Mouse (Mus musculus) heart, embryonic 11.5 days (tissue): ENCODE data around the gene Galnt18. TPM values are rescaled to one million over a fixed set of nuclear protein-coding genes. Genes with fewer than 3 reads are reported as not detected.

Source experiments
- ATAC-seq: fragments of 200-750 bp; cut with Nextera tagmentation; replicated peaks from 2 replicates; pipeline ENCODE4 v1.8.0; 2017; ENCODE audit warnings: moderate library complexity; ENCODE audit not compliant: insufficient number of reproducible peaks, low FRiP score, low TSS enrichment
- H3K27ac ChIP-seq: fragments of 300-500 bp; sonication (generic); 2 replicates; pipeline ENCODE4 v1.5.1; 2014; ENCODE audit warnings: mild to moderate bottlenecking, low read depth, low read length
- H3K27me3 ChIP-seq: fragments of 300-500 bp; sonication (generic); 2 replicates; pipeline ENCODE4 v1.6.1; 2014; ENCODE audit warnings: mild to moderate bottlenecking, low read length, mixed read lengths; ENCODE audit not compliant: control insufficient read depth, insufficient read depth
- H3K36me3 ChIP-seq: fragments of 300-500 bp; sonication (generic); 2 replicates; pipeline ENCODE4 v1.6.1; 2014; ENCODE audit warnings: mild to moderate bottlenecking, low read length, moderate library complexity, mixed read lengths; ENCODE audit not compliant: control insufficient read depth, insufficient read depth
- H3K4me1 ChIP-seq: fragments of 300-500 bp; sonication (generic); 2 replicates; pipeline ENCODE4 v1.6.1; 2014; ENCODE audit warnings: low read length; ENCODE audit not compliant: control insufficient read depth, insufficient read depth
- H3K4me2 ChIP-seq: fragments of 300-500 bp; sonication (generic); 2 replicates; pipeline ENCODE4 v1.6.1; 2014; ENCODE audit warnings: mild to moderate bottlenecking, moderate library complexity
- H3K4me3 ChIP-seq: fragments of 300-500 bp; sonication (generic); 2 replicates; pipeline ENCODE4 v1.5.1; 2014; ENCODE audit warnings: low read depth, low read length
- H3K9ac ChIP-seq: fragments of 300-500 bp; sonication (generic); 2 replicates; pipeline ENCODE4 v1.6.1; 2014; ENCODE audit warnings: mild to moderate bottlenecking, low read depth, low read length, moderate library complexity
- H3K9me3 ChIP-seq: fragments of 300-500 bp; sonication (generic); replicated peaks from 2 replicates; pipeline ENCODE4 v1.6.1; 2016; ENCODE audit warnings: low read length; ENCODE audit not compliant: control insufficient read depth
- WGBS: fragments of 180-500 bp; shearing (Covaris S2); extraction: QIAGEN DNeasy Blood & Tissue Kit; methylation state at CpG from one replicate; pipeline ENCODE4 v1.1.7; 2014; ENCODE audit not compliant: insufficient replicate concordance; 5-methylcytosine and 5-hydroxymethylcytosine counted together
- polyA plus RNA-seq: library from polyadenylated mRNA; unstranded; fragments of >200 nt; fragmentation: Nextera tagmentation; extraction: Ambion mirVana; gene quantifications from 2 replicates; pipeline ENCODE4 v1.2.1, GENCODE M21; 2014

Galnt18 gene
- polyA plus RNA-seq, 1 experiment from 2014 or later: 6.6 TPM

DNA sequence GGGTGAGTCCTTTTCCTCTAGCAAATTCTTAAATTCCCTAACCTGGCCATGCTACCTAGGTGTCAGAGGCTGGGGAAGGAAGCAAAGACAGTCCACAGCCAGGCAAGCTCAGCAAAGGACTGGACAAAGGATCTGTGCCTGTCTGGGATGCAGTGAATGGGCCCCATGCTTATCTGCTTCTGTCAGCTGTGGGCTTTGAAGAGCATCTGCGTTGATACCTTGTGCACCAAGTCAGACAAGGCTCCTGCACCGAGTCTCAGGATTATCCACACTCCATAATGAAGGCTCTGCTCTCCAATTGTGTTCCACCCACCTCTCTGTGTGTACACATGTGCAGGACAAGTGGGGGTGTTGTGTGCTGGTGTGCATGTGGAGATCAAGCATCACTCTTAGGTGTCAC is 153.5 kb downstream of the Galnt18 start:
- Histone ChIP-seq H3K27ac (no peak overlapping the region), H3K9me3 (no peaks in the 10 kb centered on the region), H3K4me1 (no peaks in the 10 kb centered on the region), H3K9ac (no peak overlapping the region), H3K4me3 (no peak overlapping the region), H3K36me3 (no peaks in the 10 kb centered on the region), H3K27me3 (no peaks in the 10 kb centered on the region), H3K4me2 (no peak overlapping the region)
- no peak for ATAC-seq
- 70% methylated on average over 2 of the region's 2 CpGs for WGBS

DNA sequence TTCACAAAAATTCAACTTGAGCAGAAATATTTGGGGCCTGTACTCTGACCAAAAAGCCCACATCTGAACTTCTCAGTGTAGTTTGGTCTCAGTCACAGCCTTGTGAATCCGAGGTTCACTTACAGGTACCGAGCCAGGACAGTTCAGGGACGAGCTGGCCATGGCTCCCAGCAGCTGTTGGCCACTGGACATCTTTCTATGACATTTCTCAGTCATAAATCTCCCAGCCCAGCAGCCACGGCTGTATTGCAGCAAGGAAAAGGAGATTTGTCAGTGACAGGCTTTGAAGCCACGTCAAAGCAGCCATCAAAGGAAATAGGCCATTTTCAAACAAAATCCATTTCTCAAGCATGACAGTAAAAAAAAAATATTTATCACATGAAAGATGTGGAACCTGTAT is 154.0 kb downstream of the Galnt18 start:
- H3K4me2 ChIP-seq: no peak overlapping the region
- ATAC-seq: no peak
- H3K9ac ChIP-seq: no peak overlapping the region
- WGBS: 75% methylated on average over 5 of the region's 5 CpGs
- no peaks in the 10 kb centered on the region for H3K27me3 ChIP-seq
- no peaks in the 10 kb centered on the region for H3K36me3 ChIP-seq
- H3K4me1 ChIP-seq: no peaks in the 10 kb centered on the region
- H3K9me3 ChIP-seq: no peaks in the 10 kb centered on the region
- H3K27ac ChIP-seq: no peak overlapping the region
- H3K4me3 ChIP-seq: no peak overlapping the region

DNA sequence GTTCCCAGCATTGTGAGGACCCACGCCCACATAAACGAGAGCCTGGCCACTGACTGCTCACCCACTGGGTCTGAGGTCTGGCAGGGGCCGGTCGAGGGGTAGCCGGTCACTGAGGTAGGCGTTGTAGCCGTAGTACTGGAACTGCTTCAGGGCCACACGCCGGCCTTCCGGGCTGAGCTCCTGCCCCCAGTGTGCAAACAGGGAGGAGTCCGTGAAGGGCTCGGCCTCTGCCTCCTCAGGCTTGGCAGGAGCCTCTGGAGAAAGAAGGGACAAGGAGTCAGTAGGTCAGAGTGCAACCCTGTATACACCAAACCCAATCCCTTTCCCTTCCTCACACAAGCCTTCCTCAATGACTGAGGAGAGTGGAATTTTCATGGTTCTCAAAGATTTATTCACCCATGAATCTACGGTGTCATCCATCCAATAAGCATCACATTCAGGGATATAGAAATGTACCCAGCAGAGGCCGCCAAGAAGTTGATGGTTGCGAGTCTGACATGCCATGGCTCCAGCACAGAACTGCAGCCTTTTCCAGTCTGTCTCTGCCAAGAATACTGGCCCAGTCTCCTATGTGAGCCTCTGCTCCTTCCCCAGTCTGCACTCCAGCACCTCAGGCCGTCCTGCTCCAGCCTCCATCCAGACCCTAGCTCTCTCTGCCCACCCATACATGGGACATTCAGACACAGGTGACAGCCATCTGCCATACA is 163.4 kb downstream of the Galnt18 start:
- WGBS: 73% methylated on average over 16 of the region's 16 CpGs
- ATAC-seq: no peak
- Histone ChIP-seq H3K27ac (no peak overlapping the region), H3K4me1 (no peaks in the 10 kb centered on the region), H3K9ac (no peak overlapping the region), H3K9me3 (no peaks in the 10 kb centered on the region), H3K4me2 (no peak overlapping the region), H3K36me3 (no peaks in the 10 kb centered on the region), H3K27me3 (no peaks in the 10 kb centered on the region), H3K4me3 (no peak overlapping the region)

DNA sequence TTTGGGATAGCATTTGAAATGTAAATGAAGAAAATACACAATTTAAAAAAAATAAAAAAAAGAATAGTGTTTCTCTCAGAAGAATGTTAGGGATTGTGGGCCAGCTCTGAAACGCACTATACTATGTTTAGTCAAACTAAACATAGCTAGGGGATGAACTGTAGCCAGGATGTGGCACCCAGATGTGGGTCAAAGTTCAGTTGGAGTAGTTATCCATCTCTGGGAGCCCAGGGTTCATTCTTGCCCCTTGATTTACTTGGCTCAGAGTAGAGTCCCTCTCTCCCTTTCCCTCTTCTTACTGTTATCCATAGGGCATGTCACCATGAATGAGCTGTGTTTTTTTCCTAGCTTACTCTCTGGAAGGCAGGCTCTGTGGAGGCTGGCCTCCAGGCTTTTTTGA is 165.3 kb downstream of the Galnt18 start:
- no peak for ATAC-seq
- Histone ChIP-seq H3K27me3 (no peaks in the 10 kb centered on the region), H3K4me1 (no peaks in the 10 kb centered on the region), H3K9me3 (no peaks in the 10 kb centered on the region), H3K27ac (no peak overlapping the region), H3K36me3 (no peaks in the 10 kb centered on the region), H3K9ac (no peak overlapping the region), H3K4me2 (no peak overlapping the region), H3K4me3 (no peak overlapping the region)
- WGBS: 78% methylated on average over 1 of the region's 1 CpGs

DNA sequence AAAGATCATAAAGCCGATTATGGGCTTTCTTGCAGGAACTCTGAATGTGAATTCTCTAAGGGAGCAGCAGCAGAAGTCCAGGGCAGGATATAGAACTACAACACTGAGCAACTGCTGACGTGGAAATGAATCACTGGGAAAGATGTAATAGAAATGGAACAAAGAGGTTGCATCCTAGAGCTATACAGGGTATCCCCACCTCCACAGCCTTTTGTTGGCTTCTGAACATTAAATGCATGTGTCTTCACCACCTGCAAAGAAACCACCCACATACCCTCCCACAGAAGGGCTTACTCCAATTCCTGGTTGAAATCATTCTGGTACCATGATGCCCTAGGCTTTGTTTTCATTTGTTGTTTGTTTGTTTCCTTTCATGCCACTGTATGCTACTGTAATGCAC is 172.3 kb downstream of the Galnt18 start:
- Histone ChIP-seq H3K27me3 (no peaks in the 10 kb centered on the region), H3K36me3 (no peaks in the 10 kb centered on the region), H3K4me2 (no peak overlapping the region), H3K4me1 (no peaks in the 10 kb centered on the region), H3K9ac (no peak overlapping the region), H3K27ac (no peak overlapping the region), H3K4me3 (no peak overlapping the region), H3K9me3 (no peaks in the 10 kb centered on the region)
- ATAC-seq: no peak
- WGBS: 83% methylated on average over 2 of the region's 2 CpGs

DNA sequence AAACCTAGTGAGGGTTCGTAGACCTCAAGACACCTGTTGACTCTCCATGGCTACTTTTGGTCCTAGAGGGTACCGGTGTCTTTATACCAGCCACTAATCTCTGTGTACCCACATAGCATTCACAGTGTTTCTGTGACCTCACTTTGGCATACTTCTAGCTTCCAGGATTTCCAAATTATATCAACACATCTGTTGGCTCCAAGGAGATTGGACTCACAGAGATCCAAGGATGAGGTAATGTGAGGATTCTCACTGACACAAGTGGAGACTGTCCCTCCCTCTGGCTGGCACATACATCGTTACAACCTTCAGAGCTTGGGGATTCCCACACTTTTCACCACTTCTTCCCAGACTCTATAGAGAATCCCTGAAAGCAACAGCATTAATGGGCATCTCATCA is 173.7 kb downstream of the Galnt18 start:
- no peak for ATAC-seq
- WGBS: 82% methylated on average over 3 of the region's 3 CpGs
- H3K27me3 ChIP-seq: no peaks in the 10 kb centered on the region
- no peaks in the 10 kb centered on the region for H3K4me1 ChIP-seq
- H3K9ac ChIP-seq: no peak overlapping the region
- no peaks in the 10 kb centered on the region for H3K36me3 ChIP-seq
- no peaks in the 10 kb centered on the region for H3K9me3 ChIP-seq
- H3K4me2 ChIP-seq: no peak overlapping the region
- no peak overlapping the region for H3K27ac ChIP-seq
- no peak overlapping the region for H3K4me3 ChIP-seq

DNA sequence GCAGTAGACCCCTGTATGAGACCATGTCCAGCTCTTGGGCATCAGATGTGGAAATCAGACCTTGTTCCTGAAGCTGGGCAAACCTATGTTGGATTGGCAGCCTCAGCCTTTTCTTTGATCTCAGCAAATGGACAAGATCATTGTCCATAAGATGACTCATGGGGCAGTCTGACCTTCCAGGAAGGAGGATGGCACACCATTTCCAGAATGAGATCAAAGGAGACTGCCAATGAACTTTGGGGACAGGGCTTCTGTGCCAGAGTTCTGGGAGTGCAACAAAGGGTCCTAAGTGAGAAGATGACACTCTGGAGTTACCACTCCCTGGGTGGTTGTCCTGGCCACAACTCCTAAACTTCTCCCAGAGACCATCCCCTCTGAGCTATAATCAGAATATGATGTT is 174.1 kb downstream of the Galnt18 start:
- H3K27ac ChIP-seq: no peak overlapping the region
- no peaks in the 10 kb centered on the region for H3K36me3 ChIP-seq
- no peak overlapping the region for H3K4me3 ChIP-seq
- no peaks in the 10 kb centered on the region for H3K4me1 ChIP-seq
- H3K9ac ChIP-seq: no peak overlapping the region
- H3K27me3 ChIP-seq: no peaks in the 10 kb centered on the region
- no peak overlapping the region for H3K4me2 ChIP-seq
- no peak for ATAC-seq
- H3K9me3 ChIP-seq: no peaks in the 10 kb centered on the region

DNA sequence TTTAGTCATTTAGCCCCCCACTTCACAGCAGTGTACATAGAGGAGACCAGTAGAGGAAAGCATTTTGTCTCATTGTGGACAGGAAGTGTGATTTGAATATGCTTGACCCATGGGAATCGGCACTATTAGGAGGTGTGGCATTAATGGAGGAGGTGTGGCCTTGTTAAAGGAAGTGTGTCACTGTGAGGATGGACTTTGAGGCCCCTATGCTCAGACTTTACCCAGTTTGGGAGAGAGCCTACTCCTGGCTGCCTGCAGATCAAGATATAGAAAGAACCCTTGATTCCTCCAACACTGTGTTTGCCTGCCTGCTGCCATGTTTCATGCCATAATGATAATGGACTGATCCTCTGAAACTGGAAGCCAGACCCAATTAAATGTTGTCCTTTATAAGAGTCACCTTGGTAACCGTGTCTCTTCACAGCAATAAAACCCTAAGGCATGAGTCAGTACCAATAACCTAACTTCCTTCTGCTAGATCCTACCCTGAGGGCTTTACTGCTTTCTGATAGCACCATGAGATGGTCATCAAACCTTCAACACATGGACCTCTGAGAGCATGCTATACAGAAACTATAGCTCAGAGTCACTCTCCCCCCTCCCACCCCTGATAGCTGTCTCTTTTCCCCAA is 175.1 kb downstream of the Galnt18 start:
- no peak overlapping the region for H3K4me3 ChIP-seq
- no peak overlapping the region for H3K27ac ChIP-seq
- WGBS: 77% methylated on average over 2 of the region's 2 CpGs
- H3K9me3 ChIP-seq: no peaks in the 10 kb centered on the region
- H3K4me2 ChIP-seq: no peak overlapping the region
- no peak for ATAC-seq
- H3K36me3 ChIP-seq: no peaks in the 10 kb centered on the region
- no peaks in the 10 kb centered on the region for H3K27me3 ChIP-seq
- H3K4me1 ChIP-seq: no peaks in the 10 kb centered on the region
- H3K9ac ChIP-seq: no peak overlapping the region

DNA sequence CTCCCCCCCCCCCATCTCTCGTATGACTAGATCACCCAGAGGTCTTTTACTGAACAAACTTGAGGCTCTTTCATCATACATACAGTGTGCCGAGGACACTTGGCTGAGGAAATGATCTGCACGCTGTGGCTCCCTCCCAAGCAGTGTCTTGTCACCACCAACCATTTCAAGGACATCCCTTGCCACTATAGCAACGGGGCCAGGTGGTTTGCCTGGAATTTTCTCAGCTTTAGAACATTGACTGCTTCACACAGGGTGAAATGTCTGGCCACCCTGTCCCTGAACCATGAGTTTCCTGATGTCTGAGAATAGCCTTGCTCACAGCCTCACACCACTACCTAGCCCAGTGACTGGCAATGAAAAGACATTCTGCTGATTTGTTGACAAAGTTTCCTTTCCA is 176.6 kb downstream of the Galnt18 start:
- Histone ChIP-seq H3K9ac (no peak overlapping the region), H3K4me2 (no peak overlapping the region), H3K27ac (no peak overlapping the region), H3K4me3 (no peak overlapping the region), H3K27me3 (no peaks in the 10 kb centered on the region), H3K9me3 (no peaks in the 10 kb centered on the region), H3K36me3 (no peaks in the 10 kb centered on the region), H3K4me1 (no peaks in the 10 kb centered on the region)
- 81% methylated on average over 4 of the region's 4 CpGs for WGBS
- no peak for ATAC-seq
